Mouse (Mus musculus): ENCODE results near the gene Vwa5b2. TPM values are rescaled to one million over a fixed set of nuclear protein-coding genes. Genes with fewer than 3 reads are reported as not detected.

Gene Vwa5b2
- under 1 TPM; 0.20 to 0.23 TPM for total RNA-seq (2021)

GRCm38 (mm10) chr16:20589366-20589938 is at the start of gene Vwa5b2:
Gene Vwa5b2, plus strand, starts transcription at chr16:20589471.
- DNase-seq (ENCODE audit: low spot score) = no peak
- intact Hi-C loops (cut with DNase I) = no loop called here

GRCm38 (mm10) chr16:20539649-20540048 is 49.6 kb upstream of the Vwa5b2 start:
- intact Hi-C loops (cut with DNase I) = loop anchor here (5.0 kb wide), 1 partner anchor 178 kb away; the partner anchor contains the start of genes Clcn2 and Polr2h

GRCm38 (mm10) chr16:20540438-20540837 is 48.8 kb upstream of the Vwa5b2 start:
- DNase-seq (ENCODE audit: low spot score) = no peak
- intact Hi-C loops (cut with DNase I) = no loop called here

More at GRCm38 (mm10) chr16:20539649-20540048, 49.6 kb upstream of the Vwa5b2 start:
- no peak for DNase-seq (ENCODE audit: low spot score)

DNA sequence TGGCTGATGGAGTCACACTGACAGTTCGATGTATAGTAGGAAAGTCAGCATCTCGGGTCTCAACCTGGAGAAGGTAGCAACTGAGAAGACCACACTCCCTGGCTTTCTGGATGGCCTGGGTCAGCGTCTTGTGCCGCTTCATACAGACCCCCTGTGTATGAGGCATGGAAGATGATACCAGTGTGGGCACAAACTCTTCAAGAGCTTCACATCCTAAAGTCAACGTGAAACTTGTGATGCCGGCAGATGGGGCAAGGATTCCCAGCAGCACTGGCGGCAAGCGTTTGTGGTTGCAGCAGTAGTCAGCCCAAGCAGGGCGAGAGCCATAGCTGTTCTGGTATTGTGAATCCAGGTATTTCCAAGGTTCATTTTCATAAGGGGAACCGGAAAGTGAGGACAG is 43.6 kb upstream of the Vwa5b2 start:
- no peak for DNase-seq (ENCODE audit: low spot score)
- intact Hi-C loops (cut with DNase I) = loop anchor here (5.0 kb wide), 2 partner anchors 48 to 97 kb away; partner anchors contain the start of gene Eif2b5

DNA sequence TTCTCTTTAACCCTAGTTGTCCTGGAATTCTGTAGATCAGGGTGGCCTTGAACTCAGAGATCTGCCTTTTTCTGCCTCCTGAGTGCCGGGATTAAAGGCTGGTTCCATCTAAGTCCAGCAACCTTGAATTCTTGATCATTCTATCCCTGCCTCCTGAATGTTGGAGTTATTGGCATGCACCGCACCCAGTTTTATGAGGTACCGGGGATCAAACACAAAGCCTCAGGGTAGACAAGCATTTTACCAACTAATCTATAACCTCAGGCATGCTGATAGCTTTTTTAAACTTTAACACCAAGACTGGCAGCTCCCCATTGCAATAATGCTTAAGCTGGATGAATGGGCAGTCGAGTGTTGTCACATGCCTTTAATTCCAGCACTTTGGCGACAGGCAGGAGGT is 41.8 kb upstream of the Vwa5b2 start:
- no peak for DNase-seq (ENCODE audit: low spot score)
- intact Hi-C loops (cut with DNase I) = loop anchor here (5.0 kb wide), 2 partner anchors 50 to 95 kb away; partner anchors contain the start of gene Eif2b5

DNA sequence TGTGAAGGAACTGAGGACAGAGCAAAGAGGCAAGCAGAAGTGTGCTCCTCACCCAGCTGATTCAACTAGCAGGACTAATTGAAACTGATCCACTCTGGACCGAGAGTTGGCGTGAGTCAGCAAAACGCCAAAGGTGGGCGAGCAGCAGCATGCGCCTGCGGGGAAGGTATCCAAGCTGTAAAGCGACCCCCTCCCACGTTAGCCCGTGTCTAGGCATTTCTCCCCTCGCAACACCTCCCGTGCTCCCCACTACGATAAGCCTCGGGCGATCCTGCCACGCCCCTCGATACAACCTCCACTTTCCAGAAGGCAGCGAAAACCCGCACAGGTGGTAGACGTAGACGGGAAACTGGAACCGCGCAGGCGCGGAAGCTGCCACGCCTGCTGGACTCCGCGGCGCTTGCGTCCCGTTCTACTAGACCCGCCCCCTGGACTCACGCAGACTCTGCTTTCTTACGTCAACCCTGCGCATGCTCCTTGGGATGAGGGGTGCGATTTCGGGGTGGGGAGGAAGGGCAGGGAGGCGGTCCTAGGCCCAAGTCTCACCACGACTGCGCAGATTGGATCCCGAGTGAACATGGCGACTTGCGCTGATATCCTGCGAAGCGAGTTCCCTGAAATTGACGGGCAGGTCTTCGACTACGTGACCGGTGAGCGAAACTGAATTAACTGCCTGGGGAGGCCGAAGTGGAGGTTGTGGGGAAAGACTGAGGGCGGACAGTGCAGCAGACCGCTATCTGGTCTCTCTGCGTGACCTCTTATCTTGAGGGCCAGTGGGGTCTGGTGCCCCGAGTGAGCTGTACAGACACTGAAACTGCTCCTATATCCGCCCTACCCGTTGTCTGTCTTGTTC is 40.9 kb upstream of the Vwa5b2 start, which contains the start of gene Abcf3:
Abcf3 (plus strand) TSS at position 482 of the 853 bp plus-strand sequence.
- intact Hi-C loops (cut with DNase I) = loop anchor here (5.0 kb wide), 2 partner anchors 51 to 94 kb away; partner anchors contain the start of gene Eif2b5
- peak; percentile 97 for DNase-seq (ENCODE audit: low spot score)

GRCm38 (mm10) chr16:20549161-20549560 is 40.1 kb upstream of the Vwa5b2 start:
- DNase-seq (ENCODE audit: low spot score) = no peak
- intact Hi-C loops (cut with DNase I) = loop anchor here (5.0 kb wide), 2 partner anchors 52 to 93 kb away; partner anchors contain the start of gene Eif2b5

DNA sequence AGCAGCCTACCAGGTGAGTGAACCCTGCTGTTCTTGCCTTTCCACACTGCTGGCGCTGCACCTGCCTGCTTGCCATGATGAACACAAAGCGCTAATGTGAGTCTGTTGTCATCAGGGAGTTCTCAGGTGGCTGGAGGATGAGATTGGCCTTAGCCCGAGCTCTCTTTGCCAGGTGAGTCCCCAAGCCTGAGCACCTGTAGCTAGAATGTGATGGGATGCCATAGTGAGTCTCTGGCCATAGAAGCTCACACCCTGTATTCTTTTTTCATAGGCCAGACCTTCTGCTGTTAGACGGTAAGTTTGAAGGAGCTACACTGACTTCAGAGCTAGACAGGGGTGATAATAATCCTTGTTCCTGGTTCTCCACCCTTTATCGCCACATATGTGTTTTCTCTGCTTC is 37.6 kb upstream of the Vwa5b2 start:
- no peak for DNase-seq (ENCODE audit: low spot score)
- intact Hi-C loops (cut with DNase I) = loop anchor here (5.0 kb wide), 1 partner anchor 66 kb away; no protein-coding TSS in a partner anchor

DNA sequence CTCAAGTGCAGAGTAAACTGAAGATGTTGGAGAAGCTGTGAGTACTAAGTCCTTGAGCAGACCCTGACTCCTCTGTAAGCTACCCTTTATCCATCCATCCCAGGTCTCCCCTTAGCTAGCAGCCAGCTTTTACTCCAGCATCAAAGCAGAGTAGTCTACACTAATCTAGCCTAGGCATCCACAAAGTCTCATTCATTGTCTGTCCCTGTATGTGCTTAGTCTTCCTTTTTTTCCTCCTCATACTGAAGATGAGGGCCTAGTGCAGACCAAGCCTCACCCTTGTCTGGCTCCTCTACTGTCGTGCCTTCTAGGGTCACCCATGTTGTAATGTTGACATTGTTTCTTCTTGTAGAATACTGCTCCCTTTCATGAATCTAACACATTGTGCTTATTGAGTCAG is 36.7 kb upstream of the Vwa5b2 start:
- DNase-seq (ENCODE audit: low spot score) = no peak
- intact Hi-C loops (cut with DNase I) = loop anchor here (5.0 kb wide), 1 partner anchor 65 kb away; no protein-coding TSS in a partner anchor

GRCm38 (mm10) chr16:20555000-20555399 is 34.3 kb upstream of the Vwa5b2 start:
- DNase-seq (ENCODE audit: low spot score) = no peak
- intact Hi-C loops (cut with DNase I) = loop anchor here (5.0 kb wide), 1 partner anchor 62 kb away; no protein-coding TSS in a partner anchor

DNA sequence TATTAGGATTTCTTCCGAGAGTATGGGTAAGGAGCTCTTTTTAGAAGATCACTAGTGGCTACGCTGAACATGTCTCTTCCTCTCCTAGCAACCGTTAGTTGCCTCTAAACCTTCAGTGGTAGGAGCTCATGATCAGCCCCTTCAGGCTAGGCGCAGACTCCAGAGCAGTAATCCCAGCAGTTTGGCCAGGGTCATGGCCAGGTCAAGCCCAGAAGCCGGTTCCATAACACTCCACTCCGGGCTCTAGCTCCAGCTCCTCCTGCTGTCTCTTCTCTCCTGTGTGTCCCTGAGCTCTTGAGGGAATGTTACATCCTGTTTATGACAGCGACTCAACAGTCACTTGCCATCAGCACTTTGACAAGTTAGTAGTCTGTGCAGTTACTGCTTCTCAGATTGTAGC is 31.9 kb upstream of the Vwa5b2 start:
- intact Hi-C loops (cut with DNase I) = no loop called here
- DNase-seq (ENCODE audit: low spot score) = no peak

DNA sequence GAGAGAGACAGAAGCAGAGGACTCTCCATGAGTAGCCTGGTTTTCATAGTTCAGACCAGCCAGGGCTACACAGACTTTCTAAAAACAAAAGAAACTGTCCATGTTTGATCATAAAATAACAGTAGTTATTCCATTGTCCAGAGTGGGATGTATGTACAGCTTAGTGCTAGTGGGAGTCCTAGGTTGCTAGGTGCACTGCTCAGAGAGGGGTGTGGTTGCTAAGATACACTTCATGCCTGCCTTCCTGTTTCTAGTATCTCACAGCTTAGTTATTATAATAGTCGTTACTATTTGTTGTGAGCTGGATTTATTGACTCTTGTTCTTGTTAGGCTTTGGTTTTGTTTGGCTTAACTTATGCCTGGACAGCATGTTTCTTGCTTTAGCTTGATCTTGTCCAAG is 24.2 kb upstream of the Vwa5b2 start:
- DNase-seq (ENCODE audit: low spot score) = no peak
- intact Hi-C loops (cut with DNase I) = loop anchor here (2.0 kb wide), 1 partner anchor 16 kb away; no protein-coding TSS in a partner anchor

- intact Hi-C loops (cut with DNase I) = no loop called here
Observed at GRCm38 (mm10) chr16:20589939-20590679, 838 bp downstream of the Vwa5b2 start.

GRCm38 (mm10) chr16:20590680-20591038 is 1.4 kb downstream of the Vwa5b2 start:
- no peak for DNase-seq (ENCODE audit: low spot score)
- intact Hi-C loops (cut with DNase I) = no loop called here

More at GRCm38 (mm10) chr16:20589939-20590679, 838 bp downstream of the Vwa5b2 start:
- DNase-seq (ENCODE audit: low spot score) = no peak

GRCm38 (mm10) chr16:20591076-20591705 is 1.9 kb downstream of the Vwa5b2 start:
- intact Hi-C loops (cut with DNase I) = no loop called here
- DNase-seq (ENCODE audit: low spot score) = no peak

- intact Hi-C loops (cut with DNase I) = no loop called here
Observed at GRCm38 (mm10) chr16:20595060-20595673, 5.9 kb downstream of the Vwa5b2 start.

GRCm38 (mm10) chr16:20595737-20596136 is 6.5 kb downstream of the Vwa5b2 start:
- intact Hi-C loops (cut with DNase I) = no loop called here
- no peak for DNase-seq (ENCODE audit: low spot score)

More at GRCm38 (mm10) chr16:20595060-20595673, 5.9 kb downstream of the Vwa5b2 start:
- no peak for DNase-seq (ENCODE audit: low spot score)

DNA sequence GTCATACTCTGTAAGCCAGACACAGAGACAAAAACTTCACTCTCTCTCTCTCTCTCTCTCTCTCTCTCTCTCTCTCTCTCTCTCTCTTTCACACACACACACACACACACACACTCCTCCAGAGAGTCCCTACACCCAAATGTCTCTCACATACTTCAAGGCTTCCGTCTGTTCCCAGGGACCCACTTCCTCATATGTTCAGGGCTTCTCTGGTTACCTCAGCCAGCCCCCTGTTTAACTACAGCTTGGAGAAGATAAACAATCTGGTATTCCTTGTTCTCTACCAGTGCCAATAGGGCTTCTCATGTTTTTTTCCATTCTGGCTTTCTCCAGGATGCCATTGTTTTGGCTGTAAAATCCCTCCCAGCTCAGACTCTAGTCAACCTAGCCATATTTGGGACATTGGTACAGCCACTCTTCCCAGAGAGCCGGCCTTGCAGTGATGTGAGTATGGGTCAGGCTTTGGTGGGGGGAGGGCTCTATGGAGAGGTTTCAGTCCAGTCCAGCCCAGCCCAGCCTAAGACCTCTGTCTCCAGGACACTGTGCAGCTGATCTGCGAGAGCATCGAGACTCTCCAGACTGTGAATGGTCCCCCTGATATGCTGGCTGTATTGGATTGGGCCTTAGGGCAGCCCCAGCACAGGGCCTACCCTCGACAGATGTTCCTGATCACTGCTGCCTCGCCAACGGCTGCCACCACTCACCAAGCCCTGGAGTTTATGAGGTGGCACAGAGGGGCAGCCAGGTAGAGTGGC is 7.6 kb downstream of the Vwa5b2 start:
- no peak for DNase-seq (ENCODE audit: low spot score)
- intact Hi-C loops (cut with DNase I) = no loop called here
